Mouse (Mus musculus) cerebellum, postnatal 4 days (tissue): ENCODE measurements around the gene Traf3ip3.

ENCODE experiments used
- DNase-seq, 2 experiments: peaks; one replicate each; pipeline ENCODE4 v3.0.0; 2022; ENCODE audit warnings: low spot score in 2 of 2, mixed read lengths in 1 of 2

Traf3ip3 gene

GRCm38 (mm10) chr1:193129321-193129720 lies 72.2 kb downstream of the Traf3ip3 start:
- DNase-seq: no peak

GRCm38 (mm10) chr1:193128055-193128454 lies 73.4 kb downstream of the Traf3ip3 start:
- DNase-seq: no peak

- DNase-seq: no peak
Observed at GRCm38 (mm10) chr1:193125835-193126234, 75.7 kb downstream of the Traf3ip3 start.
